Mouse (Mus musculus) neural tube, embryonic 12.5 days (tissue): Measurements from ENCODE around the gene Ttc28. TPM values are rescaled to one million over a fixed set of nuclear protein-coding genes. Genes with fewer than 3 reads are reported as not detected.
A peak's percentile ranks its signal among the peaks of the same experiment; 100 is the strongest.

ENCODE experiments used
- ATAC-seq: fragments of 200-750 bp; cut with Nextera tagmentation; 2 replicates; pipeline ENCODE4 v1.8.0; 2017; ENCODE audit warnings: low read depth, mild to moderate bottlenecking, moderate TSS enrichment, moderate library complexity; ENCODE audit not compliant: low FRiP score
- H3K27ac ChIP-seq: fragments of 300-500 bp; sonication (generic); 2 replicates; pipeline ENCODE4 v1.5.1; 2016
- H3K27me3 ChIP-seq: fragments of 300-500 bp; sonication (generic); replicated peaks from 2 replicates; pipeline ENCODE4 v1.6.1; 2016; ENCODE audit warnings: mild to moderate bottlenecking
- H3K36me3 ChIP-seq: fragments of 300-500 bp; sonication (generic); 2 replicates; pipeline ENCODE4 v1.6.1; 2016; ENCODE audit warnings: mild to moderate bottlenecking
- H3K4me1 ChIP-seq: fragments of 300-500 bp; sonication (generic); 2 replicates; pipeline ENCODE4 v1.6.1; 2016
- H3K4me2 ChIP-seq: fragments of 300-500 bp; sonication (generic); replicated peaks from 2 replicates; pipeline ENCODE4 v1.6.1; 2016; ENCODE audit warnings: mild to moderate bottlenecking
- H3K4me3 ChIP-seq: fragments of 300-500 bp; sonication (generic); 2 replicates; pipeline ENCODE4 v1.5.1; 2016
- H3K9ac ChIP-seq: fragments of 300-500 bp; sonication (generic); 2 replicates; pipeline ENCODE4 v1.6.1; 2016; ENCODE audit warnings: mild to moderate bottlenecking
- H3K9me3 ChIP-seq: fragments of 300-500 bp; sonication (generic); 2 replicates; pipeline ENCODE4 v1.6.1; 2016; ENCODE audit warnings: mild to moderate bottlenecking
- WGBS: fragments of 180-500 bp; shearing (Covaris S2); methylation state at CpG from one replicate; pipeline ENCODE4 v1.1.7; 2016; 5-methylcytosine and 5-hydroxymethylcytosine counted together
- polyA plus RNA-seq: library from polyadenylated mRNA; unstranded; fragments of >200 nt; fragmentation: Nextera tagmentation; extraction: Ambion mirVana; gene quantifications from 2 replicates; pipeline ENCODE4 v1.2.1, GENCODE M21; 2016

Ttc28 gene
- polyA plus RNA-seq, 1 experiment from 2014 or later = 21.8 TPM

GRCm38 (mm10) chr5:111063991-111064390 is 184.4 kb downstream of the Ttc28 start:
- no peak overlapping the region for H3K4me2 ChIP-seq
- H3K4me1 ChIP-seq = peaks cover 19% of the 10 kb centered on the region
- H3K36me3 ChIP-seq = no peaks in the 10 kb centered on the region
- ATAC-seq = no peak
- no peak overlapping the region for H3K9ac ChIP-seq
- H3K27ac ChIP-seq = no peak overlapping the region
- no peaks in the 10 kb centered on the region for H3K9me3 ChIP-seq
- H3K4me3 ChIP-seq = no peak overlapping the region
- H3K27me3 ChIP-seq = no peaks in the 10 kb centered on the region
- WGBS = 65% methylated on average over 3 of the region's 3 CpGs

GRCm38 (mm10) chr5:111065770-111066169 is 186.2 kb downstream of the Ttc28 start:
- Histone ChIP-seq H3K27me3 (no peaks in the 10 kb centered on the region), H3K9me3 (no peaks in the 10 kb centered on the region), H3K4me2 (no peak overlapping the region), H3K9ac (no peak overlapping the region), H3K4me3 (no peak overlapping the region), H3K4me1 (peaks cover 18% of the 10 kb centered on the region), H3K27ac (no peak overlapping the region), H3K36me3 (no peaks in the 10 kb centered on the region)
- ATAC-seq = no peak
- WGBS = 73% methylated on average over 4 of the region's 4 CpGs

- no peaks in the 10 kb centered on the region for H3K27me3 ChIP-seq
- H3K36me3 ChIP-seq = no peaks in the 10 kb centered on the region
- H3K9ac ChIP-seq = no peak overlapping the region
- no peaks in the 10 kb centered on the region for H3K9me3 ChIP-seq
- no peak overlapping the region for H3K4me2 ChIP-seq
- no peak overlapping the region for H3K27ac ChIP-seq
- H3K4me3 ChIP-seq = no peak overlapping the region
- no peak for ATAC-seq
- 95% methylated on average over 5 of the region's 5 CpGs for WGBS
- H3K4me1 ChIP-seq = peaks cover 32% of the 10 kb centered on the region
These were observed 189.9 kb downstream of the Ttc28 start for GRCm38 (mm10) chr5:111069503-111069902.

- no peaks in the 10 kb centered on the region for H3K27me3 ChIP-seq
- H3K4me2 ChIP-seq = no peak overlapping the region
- H3K9ac ChIP-seq = no peak overlapping the region
- H3K4me1 ChIP-seq = peaks cover 30% of the 10 kb centered on the region
- no peaks in the 10 kb centered on the region for H3K36me3 ChIP-seq
- no peaks in the 10 kb centered on the region for H3K9me3 ChIP-seq
- no peak overlapping the region for H3K27ac ChIP-seq
- no peak for ATAC-seq
- no peak overlapping the region for H3K4me3 ChIP-seq
- 91% methylated on average over 5 of the region's 5 CpGs for WGBS
These were observed 190.3 kb downstream of the Ttc28 start for GRCm38 (mm10) chr5:111069931-111070330.

DNA sequence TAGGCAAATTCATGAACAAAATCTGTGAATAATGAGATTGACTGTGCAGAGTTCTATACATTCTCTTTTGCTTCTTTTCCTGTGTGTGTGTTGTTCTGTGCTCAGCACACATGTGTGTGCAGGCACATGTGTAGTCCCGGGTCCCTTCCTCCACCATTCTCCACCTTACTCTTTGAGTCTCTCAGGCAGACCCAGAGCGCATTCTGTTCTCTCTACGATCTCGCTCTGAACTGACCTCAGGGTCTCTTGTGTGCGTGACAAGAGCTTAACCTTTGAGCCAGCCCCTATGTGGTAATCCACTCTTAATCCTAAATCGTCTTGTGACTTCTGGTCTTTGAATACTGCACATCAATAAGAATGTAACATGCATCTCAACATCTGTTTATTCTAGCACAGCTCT is 190.8 kb downstream of the Ttc28 start:
- Histone ChIP-seq H3K36me3 (no peaks in the 10 kb centered on the region), H3K9ac (no peak overlapping the region), H3K4me2 (no peak overlapping the region), H3K4me3 (no peak overlapping the region), H3K27me3 (no peaks in the 10 kb centered on the region), H3K27ac (no peak overlapping the region), H3K4me1 (peaks cover 30% of the 10 kb centered on the region), H3K9me3 (no peaks in the 10 kb centered on the region)
- 83% methylated on average over 6 of the region's 6 CpGs for WGBS
- ATAC-seq = no peak

GRCm38 (mm10) chr5:111073316-111073736 is 193.7 kb downstream of the Ttc28 start:
- H3K36me3 ChIP-seq = no peaks in the 10 kb centered on the region
- H3K27ac ChIP-seq = 0 out of 2 replicates have a peak overlapping the region, but pooled peaks have one; percentile 16
- no peaks in the 10 kb centered on the region for H3K27me3 ChIP-seq
- no peaks in the 10 kb centered on the region for H3K9me3 ChIP-seq
- WGBS = 48% methylated on average over 6 of the region's 6 CpGs
- peak overlapping the region; percentile 37 for H3K4me2 ChIP-seq
- peaks cover 23% of the 10 kb centered on the region for H3K4me1 ChIP-seq
- no peak overlapping the region for H3K9ac ChIP-seq
- ATAC-seq = no peak
- H3K4me3 ChIP-seq = no peak overlapping the region

DNA sequence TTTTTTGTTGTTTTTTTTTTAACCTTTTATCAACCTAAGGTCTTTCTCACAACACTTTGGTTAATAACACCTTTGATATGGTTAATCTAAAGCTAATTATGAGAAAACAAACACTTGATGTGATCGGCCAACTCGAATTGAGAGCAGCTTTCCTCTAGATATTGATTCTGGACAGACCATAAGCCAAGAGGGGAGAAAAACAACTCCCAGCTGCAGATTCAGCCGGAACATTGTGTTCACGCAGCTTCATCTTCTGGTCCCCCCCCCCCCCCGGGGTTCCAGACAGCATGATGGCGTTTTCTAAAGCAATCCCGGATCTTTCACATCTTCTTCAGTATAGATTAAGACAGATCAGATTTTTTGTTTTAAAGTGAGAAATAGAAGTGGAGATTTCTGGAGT is 194.4 kb downstream of the Ttc28 start:
- WGBS = 44% methylated on average over 7 of the region's 7 CpGs
- H3K4me1 ChIP-seq = peaks cover 23% of the 10 kb centered on the region
- no peaks in the 10 kb centered on the region for H3K9me3 ChIP-seq
- ATAC-seq = no peak
- no peaks in the 10 kb centered on the region for H3K36me3 ChIP-seq
- H3K9ac ChIP-seq = no peak overlapping the region
- H3K4me2 ChIP-seq = no peak overlapping the region
- no peak overlapping the region for H3K4me3 ChIP-seq
- no peaks in the 10 kb centered on the region for H3K27me3 ChIP-seq
- H3K27ac ChIP-seq = no peak overlapping the region

DNA sequence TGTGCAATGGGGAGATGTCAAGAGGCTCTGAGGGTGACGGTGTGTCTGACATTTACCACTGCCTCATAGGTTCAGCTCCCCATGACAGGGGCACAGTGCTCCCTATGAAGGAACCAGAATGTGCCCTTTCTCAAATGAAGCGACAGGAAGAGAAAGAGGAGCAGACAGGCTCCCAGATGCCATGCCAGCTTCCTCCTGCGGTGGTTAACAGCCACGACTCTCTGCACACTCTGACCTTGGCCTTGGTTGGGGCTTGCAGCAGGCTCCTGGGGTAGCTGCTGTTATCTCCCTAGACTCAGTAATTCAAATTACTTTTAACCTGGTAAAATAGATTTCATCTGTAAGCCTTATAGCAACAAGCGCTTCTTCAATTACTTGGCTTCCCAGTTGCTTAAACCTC is 196.2 kb downstream of the Ttc28 start:
- Histone ChIP-seq H3K36me3 (no peaks in the 10 kb centered on the region), H3K27ac (no peak overlapping the region), H3K4me3 (no peak overlapping the region), H3K9ac (no peak overlapping the region), H3K27me3 (no peaks in the 10 kb centered on the region), H3K4me1 (peaks cover 23% of the 10 kb centered on the region), H3K4me2 (no peak overlapping the region), H3K9me3 (no peaks in the 10 kb centered on the region)
- ATAC-seq = no peak
- WGBS = 74% methylated on average over 5 of the region's 5 CpGs

DNA sequence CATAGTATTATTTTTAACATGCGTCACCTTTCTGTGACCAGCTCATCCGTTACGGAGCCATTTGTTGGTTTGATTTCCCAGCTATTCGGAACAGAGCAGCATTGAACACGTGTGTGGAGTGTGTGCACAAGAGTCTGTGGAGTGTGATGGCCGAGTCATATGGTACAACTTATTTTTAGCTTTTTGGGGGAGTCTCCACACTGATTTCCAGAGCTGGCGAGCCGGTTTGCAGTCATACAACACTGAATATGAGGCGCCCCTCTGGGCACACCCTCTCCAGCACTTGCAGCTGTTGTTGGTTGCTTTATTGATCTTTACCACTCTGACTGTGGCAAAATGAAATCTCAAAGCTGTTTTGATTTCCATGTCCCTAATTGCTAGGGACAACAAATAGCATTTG is 197.7 kb downstream of the Ttc28 start:
- Histone ChIP-seq H3K9me3 (no peaks in the 10 kb centered on the region), H3K27me3 (no peaks in the 10 kb centered on the region), H3K4me3 (no peak overlapping the region), H3K4me2 (no peak overlapping the region), H3K27ac (no peak overlapping the region), H3K4me1 (peaks cover 23% of the 10 kb centered on the region), H3K9ac (no peak overlapping the region), H3K36me3 (no peaks in the 10 kb centered on the region)
- WGBS = 85% methylated on average over 9 of the region's 9 CpGs
- no peak for ATAC-seq

- 89% methylated on average over 5 of the region's 5 CpGs for WGBS
- Histone ChIP-seq H3K9me3 (no peaks in the 10 kb centered on the region), H3K27ac (no peak overlapping the region), H3K27me3 (no peaks in the 10 kb centered on the region), H3K9ac (no peak overlapping the region), H3K4me1 (0 out of 2 replicates have a peak, but pooled peaks cover 4% of the 10 kb centered on the region), H3K4me3 (no peak overlapping the region), H3K4me2 (no peak overlapping the region), H3K36me3 (no peaks in the 10 kb centered on the region)
- ATAC-seq = no peak
These were observed 201.0 kb downstream of the Ttc28 start for GRCm38 (mm10) chr5:111080601-111081000.

GRCm38 (mm10) chr5:111085849-111086248 is 206.2 kb downstream of the Ttc28 start:
- 94% methylated on average over 4 of the region's 4 CpGs for WGBS

GRCm38 (mm10) chr5:111096750-111097149 is 217.1 kb downstream of the Ttc28 start:
- Histone ChIP-seq H3K4me2 (no peak overlapping the region), H3K27me3 (no peaks in the 10 kb centered on the region), H3K4me3 (no peak overlapping the region), H3K9ac (no peak overlapping the region), H3K36me3 (peaks cover 14% of the 10 kb centered on the region; the same call in 1 of the 2 replicates), H3K4me1 (peaks cover 32% of the 10 kb centered on the region), H3K9me3 (no peaks in the 10 kb centered on the region), H3K27ac (no peak overlapping the region)
- no peak for ATAC-seq
- whole genome bisulfite sequencing = 40% methylated on average over 5 of the region's 5 CpGs

More at GRCm38 (mm10) chr5:111085849-111086248, 206.2 kb downstream of the Ttc28 start:
- ATAC-seq = no peak
- no peak overlapping the region for H3K4me2 ChIP-seq
- peaks cover 5% of the 10 kb centered on the region; the same call in 1 of the 2 replicates for H3K36me3 ChIP-seq
- no peaks in the 10 kb centered on the region for H3K9me3 ChIP-seq
- H3K27me3 ChIP-seq = no peaks in the 10 kb centered on the region
- H3K4me1 ChIP-seq = no peaks in the 10 kb centered on the region
- H3K4me3 ChIP-seq = no peak overlapping the region
- no peak overlapping the region for H3K9ac ChIP-seq
- no peak overlapping the region for H3K27ac ChIP-seq
